Mouse (Mus musculus): ENCODE data around the gene Stum.

The Stum gene

DNA sequence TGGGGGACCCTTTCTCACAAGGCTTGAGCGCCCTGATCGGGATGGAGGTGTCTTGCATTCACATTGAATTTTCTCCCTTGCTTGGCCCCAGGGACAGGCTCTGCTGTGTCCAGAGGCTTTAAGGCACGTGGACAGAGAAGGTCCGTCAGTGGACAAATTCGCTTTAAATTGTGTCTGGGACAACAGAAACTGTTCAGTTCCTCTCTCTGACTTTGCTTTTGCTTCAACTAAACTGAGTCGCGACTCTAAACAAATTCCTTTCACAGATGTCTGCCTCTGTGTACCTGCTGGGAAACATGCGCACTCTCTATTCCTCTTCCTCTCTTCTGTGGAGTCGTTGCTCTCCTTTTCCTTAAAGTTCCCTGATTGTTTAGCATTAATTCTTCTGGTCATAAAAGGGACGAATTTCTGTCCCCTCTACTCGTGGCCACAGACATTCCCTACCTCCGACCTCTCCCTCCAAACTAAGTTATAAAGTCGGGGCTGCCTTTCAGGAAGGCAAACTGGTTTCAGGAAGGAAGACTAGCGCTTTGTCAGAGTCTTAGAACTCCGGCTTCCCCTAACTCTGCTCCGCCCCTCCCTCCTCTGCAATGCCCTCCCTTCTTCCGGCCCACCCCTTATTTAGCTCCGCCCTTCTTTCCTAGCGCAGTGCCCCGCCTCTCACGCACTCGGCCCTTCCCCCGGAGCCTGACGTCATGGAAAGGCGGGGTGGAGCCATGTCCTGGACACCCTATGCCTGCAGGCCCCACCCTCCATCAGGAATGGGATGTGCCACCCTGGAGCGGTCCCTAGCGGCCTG, 96.2 kb downstream of the Stum start:
- DNase-seq (ENCODE audit: low read depth, low spot score): peak; percentile 98

- DNase-seq (ENCODE audit: low read depth, low spot score): no peak
Measured at GRCm38 (mm10) chr1:180385308-180385707, 98.0 kb downstream of the Stum start.

DNA sequence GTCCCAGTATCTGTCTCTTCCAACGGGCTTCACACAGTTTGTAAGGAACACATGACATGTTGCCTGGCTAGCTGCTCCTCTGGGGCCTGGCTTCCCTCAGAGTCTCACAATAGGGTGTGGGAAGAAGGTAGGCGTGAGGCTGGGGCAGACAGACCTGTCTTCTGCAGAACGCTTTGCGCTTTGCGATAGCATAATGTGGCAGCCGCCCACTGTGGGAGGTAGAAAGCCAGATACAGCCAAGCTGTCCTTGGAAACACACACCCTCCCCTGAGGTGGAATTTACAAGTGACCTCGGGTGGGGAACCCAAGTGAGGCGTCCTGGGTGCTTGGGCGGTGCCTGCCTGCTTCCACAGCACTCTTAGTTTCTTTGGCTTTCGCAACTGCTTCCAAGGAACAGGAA, 98.8 kb downstream of the Stum start:
- DNase-seq (ENCODE audit: low read depth, low spot score): no peak

- no peak for DNase-seq (ENCODE audit: low read depth, low spot score)
Measured at GRCm38 (mm10) chr1:180383884-180384283, 99.4 kb downstream of the Stum start.

All from c-Kit-negative CD71-positive TER-119-positive erythroid progenitor cells, embryonic 14.5 days (primary cell).